Mouse (Mus musculus) right cerebral cortex, adult 2 months (tissue): Measurements from ENCODE around the gene Mbnl1.
A peak's percentile ranks its signal among the peaks of the same experiment; 100 is the strongest.

Source experiments
- DNase-seq, 2 experiments: peaks; one replicate each; pipeline ENCODE4 v3.0.0; 2021 to 2022; ENCODE audit warnings: low spot score in 2 of 2

Gene Mbnl1

DNA sequence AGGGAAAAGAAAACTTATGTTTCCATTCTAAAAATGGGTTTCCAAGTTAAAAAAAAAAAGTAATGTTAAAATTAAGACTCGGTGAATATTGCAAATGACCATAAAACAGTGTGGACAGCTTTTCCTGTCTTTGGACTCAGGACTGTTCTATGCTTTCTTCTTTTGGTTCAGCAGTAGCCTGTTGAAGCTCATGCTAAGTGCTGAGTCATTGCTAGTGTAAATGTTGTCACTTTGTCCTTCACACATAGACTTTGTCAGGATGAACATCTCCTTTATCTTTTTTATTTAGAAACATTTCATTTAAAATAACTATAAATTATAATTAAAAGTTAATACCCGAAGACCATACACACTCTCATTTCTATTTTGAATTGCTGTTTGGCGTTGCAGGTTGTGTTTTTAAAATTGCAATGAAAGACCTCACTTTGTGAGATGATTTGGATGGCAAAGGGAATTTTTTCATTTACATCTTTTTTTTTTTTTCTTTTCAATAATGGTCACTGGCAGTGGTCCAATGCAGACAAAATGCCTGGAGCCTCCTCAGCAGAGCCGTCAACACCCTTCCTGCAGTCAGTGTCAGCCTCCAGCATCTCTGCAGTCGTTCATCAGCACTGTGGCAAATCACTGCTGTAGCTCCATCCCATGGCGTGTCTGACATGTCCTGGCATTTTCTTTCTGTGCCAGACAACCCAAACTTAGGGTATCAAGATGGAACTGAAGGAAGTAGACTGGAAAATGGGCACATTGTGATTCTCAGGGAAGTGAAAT, 96.4 kb downstream of the Mbnl1 start:
- no peak for DNase-seq

DNA sequence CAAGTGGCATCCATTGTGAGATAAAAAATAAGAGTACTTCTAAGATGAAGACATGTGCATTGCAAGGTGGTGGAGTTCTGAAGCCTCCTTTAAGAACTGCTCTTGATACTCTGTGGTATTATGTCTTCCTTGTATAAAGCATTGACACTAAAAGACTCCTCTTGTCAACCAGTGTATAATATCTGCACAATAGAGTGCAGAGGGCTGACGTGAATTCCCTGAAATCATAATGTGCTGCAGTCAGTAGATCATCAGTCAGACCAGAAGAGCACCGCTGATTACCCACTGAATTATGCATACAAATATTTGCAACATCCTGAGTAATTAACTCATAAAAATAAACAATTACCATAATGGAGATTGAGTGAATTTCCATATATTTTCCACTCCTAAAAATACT, 97.2 kb downstream of the Mbnl1 start:
- no peak for DNase-seq

DNA sequence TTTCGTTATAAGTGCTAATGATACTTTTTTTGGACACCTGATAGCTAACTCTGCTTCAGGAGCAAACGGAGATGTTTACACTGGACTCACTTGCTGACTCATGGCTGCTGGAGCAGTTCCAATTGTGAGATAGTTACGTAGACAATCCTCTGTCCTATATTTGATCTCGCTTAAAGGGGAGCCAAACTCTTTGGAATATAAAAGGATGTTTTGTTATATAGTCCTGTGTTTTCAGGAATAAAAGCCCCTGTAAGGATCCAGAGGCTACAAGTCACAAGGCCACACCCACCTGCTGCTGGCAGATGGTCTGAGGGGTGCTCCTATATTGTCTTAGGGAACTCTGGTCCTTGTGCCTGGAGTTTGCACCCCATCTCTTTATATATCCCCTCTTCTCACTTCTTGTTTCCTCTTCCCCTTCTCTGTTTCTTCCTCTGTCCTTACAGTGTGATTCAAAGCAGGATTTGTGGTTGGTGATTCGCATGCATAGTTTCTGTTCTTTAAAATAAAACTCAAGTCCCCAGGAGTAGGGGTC, 97.9 kb downstream of the Mbnl1 start:
- DNase-seq = peak; percentile 61 to 65

DNA sequence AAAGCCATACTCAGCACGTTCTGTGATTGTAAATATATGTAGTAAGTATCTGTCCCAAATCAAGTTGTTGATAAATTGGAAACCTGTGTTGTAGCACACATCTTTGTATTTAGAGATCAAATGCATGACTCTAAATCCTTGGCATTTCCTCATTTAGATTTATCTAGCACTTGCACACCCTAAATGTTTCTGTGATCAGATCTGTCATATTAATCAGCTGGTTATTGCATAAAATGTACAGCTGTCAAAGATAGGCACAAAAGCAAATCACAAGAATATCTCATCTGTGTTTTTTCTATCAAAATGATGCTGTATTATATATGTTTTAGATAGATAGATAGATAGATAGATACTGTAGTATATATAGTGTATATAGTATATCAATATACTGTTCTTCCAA, 98.9 kb downstream of the Mbnl1 start:
- no peak for DNase-seq

DNA sequence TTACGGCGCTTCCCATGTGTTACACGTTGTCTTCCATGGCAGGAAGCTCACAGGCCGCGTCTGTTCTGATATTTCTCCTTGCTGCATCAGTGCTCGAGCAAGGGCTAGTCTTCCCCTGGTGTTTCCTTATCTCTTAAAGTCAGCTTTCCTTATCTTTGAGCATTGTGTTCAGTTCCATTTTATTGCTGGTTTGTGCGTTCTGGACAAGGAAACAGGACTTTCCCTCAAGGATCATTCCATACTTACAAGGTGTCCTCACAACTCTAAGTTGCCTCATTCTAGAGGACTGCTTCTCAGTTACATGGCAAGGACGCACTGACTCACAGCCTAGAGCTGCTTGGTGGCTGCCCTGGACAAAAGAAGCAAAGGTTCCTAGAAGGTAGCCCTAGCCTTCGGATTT, 101.6 kb downstream of the Mbnl1 start:
- no peak for DNase-seq

DNA sequence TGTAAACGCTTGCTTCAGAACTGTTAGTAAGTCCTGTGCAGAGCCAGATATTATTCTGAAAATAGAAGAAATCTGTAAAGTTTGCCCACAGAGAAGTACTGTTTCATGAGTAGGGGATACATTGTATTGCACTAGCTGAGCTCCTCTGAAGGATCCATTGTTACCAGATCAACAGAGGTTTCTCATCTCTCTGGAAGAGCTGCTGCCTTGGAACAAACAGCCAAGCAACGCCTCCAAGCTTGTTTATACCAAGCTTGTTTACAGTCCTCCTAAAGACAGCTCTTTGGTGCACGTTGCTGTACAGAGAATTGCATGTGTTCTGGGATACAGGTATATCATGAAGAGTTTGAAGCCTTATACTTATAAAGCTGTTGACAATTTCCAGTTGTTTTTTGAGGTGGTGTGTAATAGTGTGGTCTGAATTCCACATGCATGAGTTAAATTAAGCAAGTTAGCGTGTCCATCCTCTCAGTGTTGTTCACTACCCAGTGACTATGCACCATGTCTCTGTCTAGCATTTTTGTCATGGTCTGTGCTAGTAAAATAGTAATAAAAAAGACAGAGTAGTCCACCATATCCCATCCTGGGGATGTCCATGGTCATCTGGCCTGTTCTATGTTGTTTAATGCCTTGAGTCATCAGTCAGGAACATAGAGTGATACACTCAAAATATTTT, 102.4 kb downstream of the Mbnl1 start:
- no peak for DNase-seq

DNA sequence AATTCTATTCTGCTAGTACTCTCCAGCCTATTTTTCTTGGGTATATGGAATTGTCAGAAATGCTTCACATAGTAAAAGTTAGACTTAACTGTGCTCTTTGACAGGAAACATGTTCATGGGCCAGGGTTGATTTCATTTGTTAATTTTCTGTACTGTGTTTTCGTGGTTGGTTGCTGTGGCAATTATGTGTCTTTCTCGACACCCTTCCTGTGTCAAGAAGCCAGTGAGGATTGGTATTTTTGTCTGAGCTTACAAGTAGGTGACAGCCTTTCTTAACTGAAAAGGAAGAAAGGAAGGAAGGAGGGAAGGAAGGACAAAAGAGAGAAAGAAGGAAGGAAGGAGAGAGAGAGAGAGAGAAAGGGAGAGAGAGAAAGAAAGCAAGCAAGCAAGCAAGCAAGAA, 103.3 kb downstream of the Mbnl1 start:
- DNase-seq = no peak

DNA sequence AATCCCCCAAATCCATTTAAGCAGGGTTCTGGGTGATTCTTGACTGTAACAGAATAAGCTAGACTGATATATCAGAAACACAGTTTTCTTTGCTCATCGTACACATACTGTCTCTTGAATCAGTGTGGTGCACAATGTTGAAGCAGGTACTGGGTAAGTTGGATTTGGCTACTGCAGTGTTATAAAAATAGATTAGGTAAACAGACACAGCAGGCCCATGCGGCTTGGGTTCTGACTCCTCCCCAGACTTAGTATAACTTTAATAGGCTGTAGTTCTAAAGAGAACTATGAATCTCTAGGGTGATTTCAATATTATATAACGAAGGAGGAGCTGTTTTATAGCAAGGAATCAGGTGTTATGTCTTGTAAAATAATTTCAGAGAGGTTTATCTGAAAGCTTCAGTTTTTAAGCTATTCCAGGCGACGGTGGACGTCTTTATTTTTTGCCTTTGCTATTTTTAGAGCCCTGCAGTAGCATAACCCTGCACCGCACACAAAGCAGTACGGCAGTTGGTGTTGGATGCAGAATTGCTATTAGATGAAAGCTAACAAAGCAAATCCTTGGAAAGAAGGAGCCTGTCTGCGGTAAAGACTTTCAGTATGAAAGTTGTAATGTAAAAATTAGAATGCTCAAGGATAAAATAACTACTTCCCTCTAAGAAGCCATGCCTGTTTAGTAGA, 103.9 kb downstream of the Mbnl1 start:
- no peak for DNase-seq

DNA sequence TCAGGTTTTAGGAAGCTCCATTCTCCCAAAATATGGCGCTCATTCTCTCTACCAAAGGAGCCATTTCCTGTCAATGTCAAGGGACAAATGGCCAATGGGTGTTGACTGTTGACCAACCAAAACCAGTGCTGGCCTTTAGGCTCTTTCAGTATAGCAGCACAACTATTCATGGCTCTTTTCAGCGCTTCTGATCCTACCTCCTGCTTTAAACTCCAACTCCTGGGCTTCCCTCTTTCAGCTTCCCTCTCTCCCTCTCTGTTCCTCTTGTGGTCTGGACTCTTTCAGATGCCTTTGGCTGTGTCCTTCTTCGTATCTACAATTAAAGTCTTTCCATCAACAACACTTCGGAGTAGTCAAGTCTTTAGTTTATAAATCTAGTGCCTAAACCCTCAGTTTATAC, 107.2 kb downstream of the Mbnl1 start:
- no peak for DNase-seq

DNA sequence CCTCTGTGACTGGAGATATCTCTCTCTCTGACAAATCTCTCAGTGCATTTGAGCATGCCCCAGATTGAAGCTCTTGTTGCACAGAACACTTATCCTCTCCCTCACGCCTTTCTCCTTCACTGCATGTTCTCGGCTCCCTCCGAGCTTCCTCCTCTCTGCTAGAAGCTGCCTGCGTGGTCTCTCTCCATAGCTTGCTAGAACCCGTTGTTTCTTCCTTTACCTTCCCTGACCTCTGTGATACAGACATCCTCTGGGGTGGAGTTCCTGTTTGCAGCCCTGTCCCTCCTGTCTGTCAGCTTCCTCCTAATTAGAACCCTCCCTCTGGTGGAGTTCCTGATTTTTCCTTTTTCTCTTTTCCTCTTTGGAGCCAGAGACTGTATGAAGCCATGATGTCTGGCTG, 108.1 kb downstream of the Mbnl1 start:
- DNase-seq = no peak

DNA sequence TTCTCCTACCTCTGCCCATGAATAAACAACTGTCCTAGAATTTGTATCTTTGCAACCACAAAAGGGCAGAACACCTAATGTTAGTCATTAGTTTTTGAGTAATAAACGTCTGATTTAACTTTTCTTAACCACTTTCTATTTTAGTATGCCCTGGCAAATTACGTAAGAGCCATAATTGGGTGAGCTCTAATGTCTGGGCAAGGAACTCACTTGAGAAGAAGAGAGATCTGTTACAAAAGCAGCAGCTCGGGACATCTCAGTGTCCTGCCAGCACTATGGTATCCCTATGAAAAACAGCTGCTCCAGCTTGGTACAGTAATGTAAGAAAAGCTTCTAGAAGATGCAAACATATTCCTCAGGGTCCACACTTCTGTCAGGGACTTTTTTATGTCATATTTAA, 109.5 kb downstream of the Mbnl1 start:
- no peak for DNase-seq

DNA sequence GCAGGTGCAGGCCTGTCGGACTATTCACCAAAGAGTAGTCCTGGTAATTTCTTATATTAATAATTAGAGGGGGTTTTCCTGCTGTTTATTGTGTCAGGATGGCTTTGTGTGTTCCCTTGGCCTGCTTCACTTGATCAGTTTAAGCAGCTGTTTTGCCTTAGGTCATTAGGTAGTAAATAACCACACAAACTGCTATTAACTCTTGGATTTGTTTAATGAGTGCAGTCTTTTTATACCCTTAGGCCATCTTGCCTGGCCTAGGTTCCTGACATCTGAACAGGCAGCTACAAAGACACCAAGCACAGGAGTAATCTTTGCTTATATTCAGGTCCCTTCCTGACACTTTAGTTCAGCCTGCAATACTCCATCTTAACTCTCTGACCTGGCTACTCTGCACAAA, 110.0 kb downstream of the Mbnl1 start:
- DNase-seq = no peak

DNA sequence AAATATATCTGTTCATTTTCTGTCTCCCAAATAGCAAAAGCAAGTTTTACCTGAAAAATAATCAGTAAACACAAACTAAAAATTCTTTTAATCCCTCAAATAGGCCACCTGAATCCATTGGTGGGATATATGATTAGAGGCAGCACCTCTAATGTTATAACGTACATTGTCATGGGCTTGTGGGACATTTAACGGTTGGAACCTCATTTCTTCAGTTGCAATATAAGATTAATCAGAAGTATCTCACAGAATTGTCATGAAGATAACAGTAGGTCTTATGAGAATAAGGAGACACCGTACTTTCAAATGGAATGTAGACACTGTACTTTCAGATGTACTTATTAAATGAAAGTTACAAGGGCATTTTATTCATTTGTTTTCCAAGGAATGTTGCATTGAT, 112.1 kb downstream of the Mbnl1 start:
- no peak for DNase-seq

DNA sequence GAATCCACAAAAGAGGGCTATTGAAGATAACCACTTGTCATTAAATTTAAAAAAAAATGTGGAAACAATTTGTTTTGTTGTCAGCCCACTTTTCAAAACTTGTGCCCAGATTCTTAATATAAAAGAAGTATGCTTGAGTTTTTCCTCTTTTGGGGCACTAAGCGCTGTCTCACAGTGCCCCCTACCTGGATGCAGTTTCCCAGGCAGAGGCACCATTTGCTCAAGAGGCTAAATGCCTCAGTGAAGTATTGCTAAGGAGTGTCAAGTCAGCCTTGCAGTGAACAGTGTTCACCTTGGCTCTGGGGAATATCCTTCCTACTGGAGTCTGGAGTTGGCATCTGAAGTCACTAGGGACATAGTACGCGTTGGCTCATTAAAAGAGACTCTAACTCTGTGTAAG, 113.4 kb downstream of the Mbnl1 start:
- no peak for DNase-seq

DNA sequence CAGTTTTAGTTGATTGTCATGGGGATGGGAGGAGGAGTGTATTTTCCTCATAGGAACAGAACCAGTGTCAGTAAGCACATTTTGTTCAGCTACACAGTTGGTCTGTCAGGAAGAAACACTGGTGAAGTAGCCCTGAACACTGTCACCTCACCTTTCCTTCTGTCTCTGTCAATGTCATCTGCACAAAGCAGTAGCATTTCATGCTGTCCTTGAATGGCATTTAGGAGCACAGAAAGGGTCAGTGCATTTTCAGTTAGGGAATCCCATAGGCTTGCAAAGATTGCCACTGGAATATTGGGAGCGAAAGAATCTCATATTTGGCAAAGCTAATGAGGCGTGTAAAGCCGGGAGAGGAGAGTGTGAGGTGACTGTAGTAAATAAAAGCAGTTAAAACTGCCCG, 114.5 kb downstream of the Mbnl1 start:
- no peak for DNase-seq

DNA sequence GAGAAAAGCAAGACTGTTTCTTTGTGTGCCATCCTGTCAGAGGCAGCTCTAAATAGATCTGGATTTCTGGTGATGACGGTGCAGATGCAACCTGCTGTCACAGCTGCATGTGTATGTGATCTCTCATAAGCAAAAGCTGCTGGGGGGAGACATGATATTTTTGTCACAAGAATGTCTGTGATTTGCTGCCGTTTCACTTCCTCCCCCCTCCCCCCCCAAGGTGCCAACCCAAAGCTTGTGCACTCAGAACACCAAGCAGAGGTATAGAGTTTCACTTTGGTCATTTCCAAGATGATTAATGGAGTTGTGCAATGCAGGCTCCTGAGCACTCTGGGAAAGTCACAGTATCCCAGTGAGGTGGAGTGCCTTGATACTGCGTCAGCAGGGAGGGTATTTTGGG, 116.7 kb downstream of the Mbnl1 start:
- DNase-seq = no peak

DNA sequence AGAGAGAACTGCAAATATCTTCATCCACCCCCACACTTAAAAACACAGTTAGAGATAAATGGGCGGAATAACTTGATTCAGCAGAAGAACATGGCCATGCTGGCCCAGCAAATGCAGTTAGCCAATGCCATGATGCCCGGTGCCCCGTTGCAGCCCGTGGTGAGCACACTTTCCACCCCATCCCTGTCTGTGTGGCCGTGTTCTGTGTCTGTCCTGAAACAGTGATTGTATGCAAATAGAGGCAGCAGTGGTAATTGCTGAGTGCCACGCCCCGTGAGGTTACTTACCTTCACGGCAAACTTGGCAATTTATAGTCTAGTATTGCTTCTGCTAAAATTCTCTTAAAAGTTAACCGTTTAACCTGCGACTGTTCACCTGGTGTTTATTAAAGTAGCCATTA, 123.0 kb downstream of the Mbnl1 start:
- DNase-seq = no peak

DNA sequence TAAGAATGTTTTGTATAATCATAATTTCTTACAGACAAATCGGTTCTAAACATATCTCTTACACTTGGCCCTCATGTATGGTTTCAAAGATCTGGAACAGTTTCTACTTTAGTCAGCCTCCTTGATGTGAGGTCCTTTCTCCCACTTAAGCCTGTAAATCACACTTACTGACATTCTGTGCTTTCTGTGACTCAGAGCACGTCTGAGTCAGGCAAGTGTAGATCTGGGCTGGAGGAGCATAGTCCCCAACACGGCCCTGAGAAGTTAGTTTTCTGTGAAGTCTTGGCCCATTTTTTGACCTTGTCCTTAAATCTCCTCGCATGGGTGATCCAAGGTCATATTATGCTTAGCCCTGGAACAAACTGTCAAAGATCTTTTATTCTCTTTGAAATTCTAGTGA, 124.4 kb downstream of the Mbnl1 start:
- DNase-seq = no peak

DNA sequence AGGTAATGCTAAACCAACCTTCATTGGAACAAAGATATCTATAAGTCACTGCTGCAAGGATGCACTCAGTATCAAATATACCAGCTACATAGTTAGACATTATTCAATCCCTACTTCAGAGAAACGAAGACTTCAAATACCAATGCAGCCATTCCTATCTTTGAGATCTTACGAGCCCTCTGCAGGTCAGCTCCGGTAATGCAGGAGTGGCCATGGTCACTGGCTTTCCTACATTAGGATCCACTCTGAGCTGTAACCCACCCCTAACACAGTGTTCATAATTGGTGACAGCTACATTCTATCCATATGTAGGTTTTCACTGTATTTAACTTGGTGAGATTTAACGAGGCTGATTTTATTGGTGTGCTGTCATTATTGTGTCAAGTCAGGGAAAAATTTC, 129.1 kb downstream of the Mbnl1 start:
- peak; percentile 85 to 86 for DNase-seq

DNA sequence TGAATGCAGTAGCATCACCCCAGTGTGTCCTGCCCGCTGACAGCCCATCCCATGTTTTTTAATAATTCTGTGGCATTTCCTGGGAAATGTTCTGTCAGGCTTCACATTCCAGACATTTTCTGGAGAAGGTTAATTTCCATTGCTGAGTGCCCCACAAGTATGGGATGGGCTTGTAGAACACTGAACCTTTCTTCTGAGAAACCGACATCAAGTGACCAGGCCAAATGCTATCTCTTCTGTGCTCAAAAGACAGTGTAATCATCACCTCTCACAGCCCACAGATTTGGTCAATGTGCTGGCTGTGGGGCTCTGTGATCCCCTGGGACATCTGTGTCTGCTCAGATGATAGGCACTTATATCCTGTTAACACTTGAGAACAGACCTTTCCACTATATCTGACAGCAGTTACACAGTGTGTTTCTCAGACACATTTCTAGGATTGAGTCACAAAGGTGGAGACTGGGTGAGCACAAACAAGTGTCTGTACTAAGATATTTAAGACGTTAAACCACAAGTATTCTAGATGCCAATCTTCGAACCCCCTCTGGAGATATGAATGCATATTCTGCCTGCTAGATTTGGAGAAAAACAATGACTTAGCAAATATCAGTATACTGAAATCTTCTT, 130.4 kb downstream of the Mbnl1 start:
- no peak for DNase-seq

DNA sequence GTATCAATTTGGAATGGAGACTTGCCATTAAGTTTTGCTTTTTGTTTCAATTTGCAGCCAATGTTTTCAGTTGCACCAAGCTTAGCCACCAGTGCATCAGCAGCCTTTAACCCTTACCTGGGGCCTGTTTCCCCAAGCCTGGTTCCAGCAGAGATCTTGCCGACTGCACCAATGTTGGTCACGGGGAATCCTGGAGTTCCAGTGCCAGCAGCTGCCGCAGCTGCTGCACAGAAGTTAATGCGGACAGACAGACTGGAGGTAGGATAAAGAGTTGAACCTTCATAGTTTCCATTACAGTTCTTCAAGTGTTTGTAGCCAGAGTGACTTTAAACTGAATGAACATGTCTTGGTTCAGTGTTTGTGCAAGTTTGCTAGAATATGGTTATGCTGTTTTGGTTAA, 131.0 kb downstream of the Mbnl1 start:
- DNase-seq = no peak

DNA sequence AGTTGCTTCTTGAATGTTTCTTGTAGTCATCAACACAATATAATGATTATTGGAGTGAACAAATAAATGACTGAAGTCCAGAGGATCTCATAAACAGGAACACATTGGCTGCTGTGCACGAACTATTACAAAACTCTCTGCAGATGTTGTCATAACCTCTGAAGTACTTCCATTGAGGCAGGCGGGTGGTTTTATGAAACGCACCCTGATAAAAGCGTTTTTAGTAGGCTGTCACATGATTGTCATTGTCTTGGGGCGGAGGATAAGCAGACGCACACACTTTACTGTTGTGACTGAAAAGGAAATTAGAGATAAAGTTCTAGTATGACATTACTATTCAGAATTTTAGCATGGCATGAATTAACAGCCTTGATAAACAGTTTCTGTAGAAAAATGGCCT, 131.6 kb downstream of the Mbnl1 start:
- no peak for DNase-seq
